Mouse (Mus musculus) gastrocnemius, postnatal 14 days (tissue): ENCODE measurements around the gene Wdr81. TPM values are rescaled to one million over a fixed set of nuclear protein-coding genes. Genes with fewer than 3 reads are reported as not detected.

ENCODE experiments used
- DNase-seq: peaks from one replicate; pipeline ENCODE4 v3.0.0; 2021; ENCODE audit warnings: mixed read lengths
- intact Hi-C: fragments of 180-260 bp; cut with DNase I; formaldehyde crosslinking; loops from one replicate; pipeline ENCODE4 v1.15.1; 2025; ENCODE audit warnings: low total_unique reads
- microRNA-seq, 2 experiments: library from miRNA; unstranded; fragments of <30 nt; microRNA quantifications; one replicate each; pipeline ENCODE4 v1.2.0; 2021
- total RNA-seq, 2 experiments: library from RNA; stranded (reverse); gene quantifications; 2 replicates each; pipeline ENCODE4 v1.2.3; 2021

The Wdr81 gene
- total RNA-seq, 2 experiments from 2014 or later, result 6.0 TPM

DNA sequence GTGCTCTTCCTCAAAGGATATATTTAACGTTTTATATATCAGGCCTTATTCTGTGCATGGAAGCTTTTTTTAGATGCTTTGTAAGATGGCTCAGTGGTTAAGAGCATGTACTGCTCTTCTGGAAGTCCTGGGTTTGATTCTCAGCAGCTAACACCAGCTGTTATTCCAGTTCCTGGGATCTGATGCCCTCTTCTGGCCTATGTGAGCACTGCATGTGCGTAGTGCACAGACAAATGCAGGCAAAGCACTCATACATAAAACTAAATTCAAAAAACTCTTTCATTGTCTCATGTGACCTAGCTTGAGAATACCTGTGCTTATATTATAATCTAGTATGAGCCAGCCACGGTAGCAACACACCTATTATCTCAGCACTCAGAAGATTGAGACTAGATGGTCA lies 47.7 kb downstream of the Wdr81 start:
- DNase-seq, result peak; percentile 35

DNA sequence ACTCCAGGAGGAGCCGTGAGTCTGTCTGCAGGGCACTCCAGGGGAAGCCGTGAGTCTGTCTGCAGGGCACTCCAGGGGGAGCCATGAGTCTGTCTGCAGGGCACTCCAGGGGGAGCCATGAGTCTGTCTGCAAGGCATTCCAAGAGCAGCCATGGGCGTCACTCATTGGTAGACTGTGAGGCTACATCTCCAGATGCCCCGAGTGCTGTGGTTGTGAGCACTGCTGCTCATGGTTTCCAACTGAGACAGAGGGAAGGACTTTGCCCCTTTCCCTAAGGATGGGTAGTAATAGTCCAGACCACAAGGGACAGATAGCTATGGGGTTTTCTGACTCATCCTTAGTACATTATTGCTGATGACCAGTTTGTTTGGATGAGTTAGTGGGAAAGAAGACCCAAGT lies 48.4 kb downstream of the Wdr81 start:
- intact Hi-C loops, result loop anchor here (10.0 kb wide), 1 partner anchor 99 kb away; no protein-coding TSS in a partner anchor

More for the DNA sequence above, 47.7 kb downstream of the Wdr81 start:
- intact Hi-C loops, result loop anchor here (10.0 kb wide), 1 partner anchor 98 kb away; no protein-coding TSS in a partner anchor

DNA sequence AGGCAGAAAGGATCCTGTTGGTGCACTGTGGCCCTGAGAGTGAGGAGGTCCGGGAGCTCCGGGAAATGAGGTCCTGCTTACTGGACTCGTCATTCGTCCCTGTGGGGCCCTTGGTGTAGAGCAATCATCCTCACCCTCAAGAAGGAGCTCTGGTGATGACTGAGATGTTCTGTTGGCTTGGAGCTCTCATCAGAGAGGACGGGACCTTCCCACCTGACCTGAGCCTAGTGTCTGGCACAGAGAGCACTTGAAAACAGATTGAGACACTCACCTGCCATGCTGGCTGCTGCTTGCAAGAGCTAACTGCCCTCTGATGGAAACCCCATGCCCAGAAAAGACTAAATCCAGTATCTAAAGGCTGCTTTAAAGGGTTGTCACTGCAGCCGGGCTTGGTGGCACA lies 49.7 kb downstream of the Wdr81 start:
- intact Hi-C loops, result loop anchor here (10.0 kb wide), 1 partner anchor 100 kb away; no protein-coding TSS in a partner anchor
- DNase-seq, result no peak

More for the DNA sequence above, 48.4 kb downstream of the Wdr81 start:
- DNase-seq, result no peak

DNA sequence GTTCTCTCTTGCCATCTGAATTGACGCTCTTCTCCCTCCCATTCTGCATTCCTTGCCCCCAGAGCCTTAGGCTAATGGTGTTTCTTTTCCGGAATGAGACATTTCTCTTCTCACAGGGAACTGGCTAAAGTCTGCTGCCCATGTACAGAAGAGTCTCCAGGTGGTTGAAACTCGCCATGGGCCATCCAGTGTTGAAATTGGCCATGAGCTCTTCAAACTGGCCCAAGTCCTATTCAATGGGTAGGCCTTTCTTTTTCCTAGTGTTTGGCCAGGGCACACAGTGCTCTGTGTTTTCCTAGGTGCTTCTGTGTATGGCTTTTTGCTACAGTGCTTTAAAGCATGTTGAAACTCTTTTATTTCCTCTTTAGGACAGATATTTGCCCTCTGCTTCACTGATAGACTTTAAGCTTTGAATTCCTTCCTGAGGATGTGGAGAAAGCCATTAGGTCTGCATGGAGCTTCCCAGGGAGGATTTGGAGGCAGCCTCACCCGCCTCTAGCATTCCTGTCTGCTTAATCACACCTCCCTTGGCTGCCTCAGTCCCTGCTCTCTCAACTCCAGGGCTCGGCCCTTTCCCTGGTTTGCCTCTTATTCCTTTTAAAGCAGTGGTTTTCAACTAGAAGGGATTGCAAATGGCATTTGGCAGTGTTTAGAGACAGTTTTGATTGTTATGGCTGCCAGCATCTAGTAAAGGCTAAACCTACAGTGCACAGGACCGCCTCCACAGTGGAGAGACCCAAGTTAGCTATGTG lies 51.0 kb downstream of the Wdr81 start:
- intact Hi-C loops, result loop anchor here (10.0 kb wide), 1 partner anchor 101 kb away; no protein-coding TSS in a partner anchor
- peak; percentile 62 for DNase-seq

DNA sequence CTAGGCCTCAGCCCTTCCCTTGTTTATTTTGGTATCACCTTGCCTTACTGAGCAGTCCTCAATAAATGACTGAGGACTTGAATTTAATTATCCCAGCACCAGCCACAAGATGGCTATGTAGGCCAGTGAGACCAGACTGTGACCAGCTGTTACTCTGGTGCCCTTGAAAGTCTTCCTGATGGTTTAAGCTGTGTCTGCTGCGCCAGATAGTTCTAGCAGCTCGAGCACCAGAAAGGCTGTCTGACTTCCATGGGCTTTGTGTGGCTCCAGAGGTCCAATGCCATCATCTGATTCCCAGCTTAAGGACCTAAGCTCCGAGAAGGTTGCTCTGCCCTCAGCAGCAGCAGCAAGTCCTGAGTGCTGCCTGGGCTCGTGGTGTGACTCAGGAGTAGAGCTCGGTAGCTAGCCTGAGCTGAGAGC lies 52.2 kb downstream of the Wdr81 start:
- peak; percentile 43 for DNase-seq
- intact Hi-C loops, result loop anchor here (10.0 kb wide), 1 partner anchor 103 kb away; no protein-coding TSS in a partner anchor

DNA sequence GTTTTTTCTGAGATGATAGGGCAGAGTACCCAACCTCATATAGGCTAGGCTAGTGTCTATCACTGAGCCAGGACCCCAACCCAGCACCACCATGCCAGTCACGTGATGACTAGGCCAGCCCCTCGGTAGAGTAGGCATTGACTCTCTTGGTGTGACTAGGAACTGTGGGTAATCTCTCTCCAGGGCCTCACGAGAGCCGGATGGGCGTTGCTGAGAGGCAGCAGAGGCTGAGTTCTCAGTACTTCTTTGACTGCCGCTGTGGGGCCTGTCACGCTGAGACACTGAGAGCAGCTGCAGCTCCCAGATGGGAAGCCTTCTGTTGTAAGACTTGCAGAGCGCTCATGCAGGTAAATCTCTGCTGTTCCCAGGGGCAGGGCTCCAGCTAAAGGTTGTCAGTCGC lies 54.4 kb downstream of the Wdr81 start:
- no peak for DNase-seq
- intact Hi-C loops, result loop anchor here (10.0 kb wide), 1 partner anchor 105 kb away; no protein-coding TSS in a partner anchor

DNA sequence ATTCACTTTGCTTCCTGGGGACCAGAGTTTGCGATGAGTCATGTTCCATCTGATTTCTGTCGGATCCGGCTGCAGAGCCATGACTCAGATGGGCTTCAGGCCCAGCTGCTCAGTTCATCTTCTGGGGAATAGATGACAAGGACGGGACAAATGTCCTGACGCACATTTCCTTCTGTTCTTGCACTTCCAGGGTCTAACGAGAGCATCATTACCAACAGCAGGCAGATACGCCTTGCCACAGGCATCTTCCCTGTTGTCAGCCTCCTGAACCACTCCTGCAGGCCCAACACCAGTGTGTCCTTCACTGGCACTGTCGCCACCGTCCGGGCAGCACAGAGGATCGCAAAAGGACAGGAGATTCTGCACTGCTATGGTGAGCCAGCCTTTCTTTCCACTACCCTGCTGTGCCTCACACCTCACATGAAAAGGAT lies 55.1 kb downstream of the Wdr81 start:
- intact Hi-C loops, result no loop called here
- no peak for DNase-seq

DNA sequence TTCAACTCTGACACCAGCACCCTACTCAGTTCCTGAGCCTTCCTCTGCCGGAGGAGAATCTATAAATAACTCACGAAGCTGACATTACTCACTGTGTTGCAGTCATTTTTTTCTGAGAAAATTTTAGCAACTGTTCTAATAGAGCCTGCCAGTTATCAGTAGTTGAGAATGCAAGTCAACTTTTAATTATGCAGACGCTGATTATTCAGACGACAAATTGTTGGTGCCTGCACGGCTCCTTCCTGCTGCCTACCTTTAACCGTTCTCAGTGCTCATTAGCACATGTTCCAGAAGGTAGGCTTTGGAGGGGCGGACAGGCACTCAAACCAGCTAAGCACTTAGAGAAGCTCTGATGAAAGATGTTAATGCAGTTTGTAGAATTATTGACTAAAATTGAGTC lies 57.1 kb downstream of the Wdr81 start:
- no peak for DNase-seq
- intact Hi-C loops, result no loop called here

DNA sequence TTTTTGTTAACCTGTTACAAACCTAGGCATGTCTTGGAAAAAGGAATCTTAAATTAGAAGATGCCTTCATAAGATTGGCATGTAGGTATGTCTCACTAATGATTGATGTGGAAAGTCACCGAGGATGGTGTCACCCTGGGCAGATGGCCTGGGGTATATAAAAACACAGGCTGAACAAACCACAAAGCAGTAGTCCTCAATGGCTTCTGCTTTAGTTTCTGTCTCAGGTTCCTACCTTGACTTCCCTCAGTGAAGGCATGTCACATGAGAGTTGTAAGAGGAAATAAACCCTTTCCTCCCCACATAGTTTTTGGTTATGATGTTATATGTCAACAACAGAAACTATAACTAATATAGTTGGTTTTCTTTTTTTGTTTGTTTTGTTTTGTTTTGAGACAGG lies 58.9 kb downstream of the Wdr81 start:
- DNase-seq, result no peak
- intact Hi-C loops, result no loop called here

Small RNA genes within 50 kb of the gene (microRNA-seq; reads per million reads assigned to microRNA genes)
- 18,797 to 32,423 reads per million in 2 experiments for gene Mir22

Other genes starting within 250 kb of the Wdr81 start
- 10 to 100 TPM; 63.3 to 64.6 TPM for gene Rpa1, start 106.4 kb downstream of the Wdr81 start, total RNA-seq
- gene Smyd4, start 106.3 kb downstream of the Wdr81 start, total RNA-seq, result 1 to 10 TPM; 3.3 to 5.7 TPM
- gene Serpinf1, start 32.0 kb downstream of the Wdr81 start, total RNA-seq, result 100 to 1,000 TPM; 128 to 156 TPM
- gene Serpinf2, start 15.1 kb downstream of the Wdr81 start, total RNA-seq, result not detected
- 10 to 100 TPM; 17.3 to 23.0 TPM for gene Tlcd2, start 7.0 kb upstream of the Wdr81 start, total RNA-seq
- 10 to 100 TPM; 64.9 to 68.5 TPM for gene Prpf8, start 32.1 kb upstream of the Wdr81 start, total RNA-seq
- 10 to 100 TPM; 40.5 to 41.3 TPM for gene Rilp, start 55.4 kb upstream of the Wdr81 start, total RNA-seq
- gene Scarf1, start 58.8 kb upstream of the Wdr81 start, total RNA-seq, result 1 to 10 TPM; 7.1 to 7.2 TPM
- 10 to 100 TPM; 25.3 to 30.8 TPM for gene Slc43a2, start 77.0 kb upstream of the Wdr81 start, total RNA-seq
- 100 to 1,000 TPM; 176 to 185 TPM for gene Pitpna, start 133.4 kb upstream of the Wdr81 start, total RNA-seq
- 10 to 100 TPM; 17.0 to 23.0 TPM for gene Inpp5k, start 176.3 kb upstream of the Wdr81 start, total RNA-seq
- 10 to 100 TPM; 50.5 to 51.8 TPM for gene Myo1c, start 195.8 kb upstream of the Wdr81 start, total RNA-seq
- 10 to 100 TPM; 44.6 to 45.4 TPM for gene Crk, start 224.5 kb upstream of the Wdr81 start, total RNA-seq